Mouse (Mus musculus): ENCODE measurements around the gene Med10.

Med10 gene

DNA sequence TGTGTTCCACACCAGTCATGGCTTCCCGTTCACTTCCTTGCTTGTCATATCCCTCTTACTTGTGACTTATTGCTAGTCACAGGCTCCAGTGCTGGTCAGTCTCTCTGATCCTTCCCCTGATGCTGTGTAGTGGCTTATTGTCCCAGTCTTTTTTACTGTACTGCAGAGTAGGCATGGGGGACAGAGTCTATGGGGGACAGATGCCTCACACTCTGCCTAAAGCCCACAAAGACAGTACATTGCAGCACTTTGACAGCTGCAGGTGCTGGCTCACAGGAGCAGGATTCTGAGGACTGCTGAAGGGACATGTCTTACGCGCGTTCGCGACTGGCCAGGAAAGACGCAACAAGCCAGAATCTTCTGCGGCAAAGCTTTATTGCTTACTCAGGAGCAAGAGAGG is 28.4 kb downstream of the Med10 start:
- no peak for DNase-seq (ENCODE audit: extremely low read depth, low read depth)

DNA sequence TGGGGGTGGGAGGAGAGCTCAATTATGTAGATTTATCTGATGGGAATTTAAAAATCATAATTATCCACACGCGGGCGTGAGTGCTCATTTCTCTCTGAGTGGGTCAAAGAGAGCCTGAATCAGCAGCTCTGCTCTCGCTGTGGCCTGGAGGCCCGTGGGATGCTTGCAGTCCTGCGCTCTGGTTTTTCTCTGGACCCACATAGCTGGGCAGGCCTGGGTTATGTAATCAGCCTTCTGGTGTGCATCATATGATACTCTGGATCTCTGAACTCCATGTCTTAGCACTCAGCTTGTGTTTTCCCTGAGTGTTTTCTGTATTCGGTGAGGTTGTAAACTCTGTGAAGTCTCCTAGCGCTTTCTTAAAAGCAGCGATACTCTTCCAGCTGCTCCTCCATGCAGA is 30.4 kb downstream of the Med10 start:
- no peak for DNase-seq (ENCODE audit: extremely low read depth, low read depth)

DNA sequence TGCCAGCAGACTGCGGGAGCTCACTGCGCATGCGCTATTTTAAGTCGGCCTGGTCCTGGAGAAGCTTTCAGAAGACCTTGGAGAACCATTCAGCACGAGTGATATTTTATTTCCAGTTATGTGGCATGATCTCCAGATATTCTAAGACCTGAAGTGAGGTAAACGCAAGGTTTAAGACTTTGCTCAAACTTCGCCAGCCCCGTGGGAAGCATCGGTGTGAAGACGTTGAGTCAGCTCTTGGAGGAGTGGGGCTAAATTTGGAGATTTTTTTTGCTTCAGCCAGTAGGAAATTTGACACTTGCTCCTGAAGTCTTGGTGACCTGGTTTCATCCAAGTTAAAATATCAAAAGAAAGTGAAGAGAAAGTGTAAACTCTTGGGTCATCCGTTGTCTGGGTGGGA is 31.2 kb downstream of the Med10 start:
- no peak for DNase-seq (ENCODE audit: extremely low read depth, low read depth)

DNA sequence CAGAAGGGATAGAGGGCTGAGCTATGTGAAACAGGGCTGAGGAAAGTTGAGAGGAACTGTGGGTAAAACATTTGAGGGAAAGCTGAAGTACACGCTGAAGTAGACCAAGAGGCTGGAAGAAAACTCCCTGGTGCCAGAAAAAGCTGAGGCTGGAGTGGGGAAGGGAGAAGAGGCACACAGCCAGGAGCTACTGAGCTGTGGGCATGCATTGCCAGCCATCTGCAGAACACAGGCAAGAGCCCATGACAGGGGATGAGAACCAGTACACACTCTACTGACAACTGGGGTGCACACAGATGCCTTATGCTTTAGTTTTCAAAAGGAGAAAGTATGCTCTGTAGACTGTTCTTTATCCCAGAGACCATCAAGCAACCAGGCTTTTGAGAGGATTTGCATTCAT is 43.4 kb downstream of the Med10 start:
- DNase-seq (ENCODE audit: extremely low read depth, low read depth), result no peak

DNA sequence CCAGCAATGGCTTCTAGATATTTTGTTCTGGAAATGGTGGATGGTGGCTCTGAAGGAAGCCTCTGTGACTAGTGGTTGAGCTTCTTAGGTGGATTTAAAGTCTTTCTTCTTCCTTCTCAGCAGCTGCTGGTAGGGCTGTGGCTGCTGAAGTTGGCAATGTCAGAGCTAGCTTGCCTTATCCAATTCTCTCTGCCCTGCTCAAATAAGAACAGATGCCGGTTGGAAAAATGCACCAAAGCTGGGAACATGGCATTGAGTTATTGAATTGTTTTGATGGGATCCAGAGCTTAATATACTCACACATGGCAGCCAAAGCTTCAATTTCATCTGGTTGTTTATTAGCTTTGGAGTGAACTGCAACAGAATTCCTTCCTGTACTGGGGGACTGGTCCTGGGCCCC is 47.4 kb downstream of the Med10 start:
- no peak for DNase-seq (ENCODE audit: extremely low read depth, low read depth)

DNA sequence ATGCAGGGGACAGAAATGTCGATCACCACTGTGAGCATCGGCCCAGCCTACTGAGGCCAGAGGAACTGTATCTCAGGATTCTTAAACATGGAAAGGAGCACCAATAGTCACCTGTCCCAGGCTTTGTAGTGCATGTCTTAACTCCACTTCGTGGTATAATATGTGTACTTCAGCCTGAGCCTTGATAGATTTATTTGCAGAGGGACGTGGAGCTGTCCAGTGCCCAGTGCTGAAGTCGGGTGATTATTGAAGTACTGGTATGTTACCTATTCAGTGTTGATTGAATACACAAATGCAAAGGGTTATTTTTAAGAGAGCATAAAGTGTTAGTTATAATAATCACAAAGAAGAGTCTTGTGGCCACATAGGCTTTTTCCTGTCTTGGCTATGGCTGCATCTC is 50.1 kb downstream of the Med10 start:
- peak; percentile 2 for DNase-seq (ENCODE audit: extremely low read depth, low read depth)

DNA sequence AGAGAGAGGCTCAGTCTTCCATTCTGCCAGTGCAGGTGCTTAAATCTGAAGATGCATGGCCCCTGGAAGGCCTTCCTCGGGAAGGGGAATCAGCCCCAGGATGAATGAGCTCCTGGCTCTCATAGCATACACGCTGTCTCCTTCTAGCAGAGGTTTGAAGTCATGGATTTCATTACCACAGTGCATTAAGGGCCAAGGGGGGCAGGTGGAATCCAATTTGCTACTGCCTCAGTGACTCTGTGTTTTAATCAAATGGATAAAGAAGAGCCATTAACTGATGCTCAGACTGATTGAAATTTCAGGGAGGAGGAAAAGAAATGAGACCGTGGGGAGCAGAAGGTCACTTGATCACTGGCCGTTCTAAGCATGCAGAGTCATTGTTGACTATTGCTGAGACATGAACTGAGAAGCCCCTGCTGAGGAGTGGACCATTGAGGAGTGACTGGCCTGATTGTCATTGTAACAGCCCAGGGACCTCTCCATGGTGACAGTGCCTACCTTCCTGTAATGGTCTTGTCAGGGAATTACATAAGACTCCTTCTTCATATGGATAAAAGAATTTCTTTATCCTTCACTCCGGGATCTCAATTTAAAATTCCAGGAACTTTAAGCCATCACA is 51.3 kb downstream of the Med10 start:
- DNase-seq (ENCODE audit: extremely low read depth, low read depth), result no peak

DNA sequence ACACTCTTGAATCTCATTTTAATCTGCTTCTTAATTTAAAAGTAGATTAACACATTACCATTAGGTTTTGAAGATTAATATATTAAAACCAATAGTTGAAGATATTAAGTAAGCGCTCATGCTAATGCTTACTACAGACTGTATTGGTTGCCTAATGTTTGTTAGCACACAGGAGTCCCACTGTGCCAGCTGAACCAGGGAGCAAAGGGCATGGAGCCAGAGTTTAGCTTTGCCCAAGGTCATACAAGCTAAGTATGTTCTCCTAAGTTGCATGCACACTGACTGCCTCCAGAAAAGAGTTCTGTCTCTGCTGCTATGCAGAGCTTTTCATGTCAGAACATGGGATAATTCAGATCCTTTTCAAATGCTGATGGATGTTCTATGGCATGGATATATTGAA is 53.7 kb downstream of the Med10 start:
- DNase-seq (ENCODE audit: extremely low read depth, low read depth), result no peak

DNA sequence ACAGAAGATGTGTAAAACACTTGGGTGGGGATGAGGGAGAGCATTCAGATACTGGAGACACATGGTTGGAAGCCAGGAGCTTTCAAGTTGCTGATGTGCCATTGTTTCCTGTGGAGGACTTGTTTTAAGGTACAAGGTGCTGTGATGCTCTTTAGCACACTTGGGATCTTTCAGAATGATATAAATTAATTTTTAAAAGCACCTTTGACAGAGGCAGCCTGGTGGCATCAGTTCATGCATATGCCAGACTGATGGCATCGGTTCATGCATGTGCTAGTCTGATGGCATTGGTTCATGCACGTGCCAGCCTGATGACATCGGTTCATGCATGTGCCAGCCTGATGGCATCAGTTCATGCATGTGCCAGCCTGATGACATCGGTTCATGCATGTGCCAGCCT is 60.1 kb downstream of the Med10 start:
- no peak for DNase-seq (ENCODE audit: extremely low read depth, low read depth)

DNA sequence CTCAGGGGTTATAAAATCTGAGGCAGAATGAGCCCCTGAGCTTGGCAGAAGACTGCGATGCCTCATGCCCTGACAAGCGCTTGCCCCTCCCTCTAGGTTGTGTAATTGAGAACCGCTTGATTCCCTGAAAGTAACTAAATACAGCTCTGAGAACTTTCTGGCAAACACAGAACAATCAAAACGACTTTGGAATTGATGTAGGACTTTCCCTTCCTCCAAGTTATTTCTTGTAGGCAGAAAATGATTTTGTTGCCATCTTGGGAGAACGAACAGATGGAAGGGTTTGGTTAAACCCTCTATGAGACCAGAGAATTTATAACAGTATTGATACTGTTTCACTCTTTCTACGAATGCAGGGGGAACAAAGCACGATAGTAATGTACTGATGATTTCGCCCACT is 62.7 kb downstream of the Med10 start:
- no peak for DNase-seq (ENCODE audit: extremely low read depth, low read depth)
